Mouse (Mus musculus) testis, adult 2 months (tissue): ENCODE data around the gene Nom1. TPM values are rescaled to one million over a fixed set of nuclear protein-coding genes. Genes with fewer than 3 reads are reported as not detected.
"Not testable (repeated sequence)": the region's sequence is repeated elsewhere in the genome, so short reads cannot be mapped to it uniquely, and the experiment has no call there.

Source experiments
- H3K27ac ChIP-seq: fragments of 200-500 bp; 2 replicates; pipeline ENCODE4 v1.5.1; 2012; ENCODE audit warnings: low read depth, low read length; ENCODE audit not compliant: control insufficient read depth, insufficient read depth
- H3K27me3 ChIP-seq: fragments of 200-500 bp; 2 replicates; pipeline ENCODE4 v1.6.1; 2012; ENCODE audit warnings: mild to moderate bottlenecking, low read length, moderate library complexity; ENCODE audit not compliant: control insufficient read depth, insufficient read depth
- H3K36me3 ChIP-seq: fragments of 200-500 bp; 2 replicates; pipeline ENCODE4 v1.6.1; 2012; ENCODE audit warnings: mild to moderate bottlenecking, low read length; ENCODE audit not compliant: control insufficient read depth, insufficient read depth
- H3K4me1 ChIP-seq: fragments of 200-500 bp; 2 replicates; pipeline ENCODE4 v1.6.1; 2012; ENCODE audit warnings: low read length; ENCODE audit not compliant: control insufficient read depth, insufficient read depth
- H3K4me3 ChIP-seq: fragments of 200-500 bp; 2 replicates; pipeline ENCODE4 v1.5.1; 2012; ENCODE audit warnings: low read depth, mild to moderate bottlenecking, low read length, moderate library complexity, mixed read lengths; ENCODE audit not compliant: control insufficient read depth
- CTCF ChIP-seq: fragments of 200-500 bp; IDR thresholded peaks from 2 replicates; pipeline ENCODE4 v1.5.1; 2012; ENCODE audit warnings: low read depth, mild to moderate bottlenecking, inconsistent platforms, low read length, moderate library complexity; ENCODE audit not compliant: control insufficient read depth, insufficient read depth, insufficient replicate concordance
- POLR2A ChIP-seq: fragments of 200-500 bp; IDR thresholded peaks from 2 replicates; pipeline ENCODE4 v1.6.1; 2012; ENCODE audit warnings: low read depth, mild to moderate bottlenecking, inconsistent platforms, low read length, moderate library complexity; ENCODE audit not compliant: control insufficient read depth
- polyA plus RNA-seq: library from polyadenylated mRNA; depleted of rRNA; stranded (reverse); fragments of >200 nt; gene quantifications from 2 replicates; pipeline ENCODE4 v1.2.3, GENCODE M21; 2012; rRNA removed

Gene Nom1
- 7.7 and 8.5 TPM in 2 replicates for polyA plus RNA-seq

DNA sequence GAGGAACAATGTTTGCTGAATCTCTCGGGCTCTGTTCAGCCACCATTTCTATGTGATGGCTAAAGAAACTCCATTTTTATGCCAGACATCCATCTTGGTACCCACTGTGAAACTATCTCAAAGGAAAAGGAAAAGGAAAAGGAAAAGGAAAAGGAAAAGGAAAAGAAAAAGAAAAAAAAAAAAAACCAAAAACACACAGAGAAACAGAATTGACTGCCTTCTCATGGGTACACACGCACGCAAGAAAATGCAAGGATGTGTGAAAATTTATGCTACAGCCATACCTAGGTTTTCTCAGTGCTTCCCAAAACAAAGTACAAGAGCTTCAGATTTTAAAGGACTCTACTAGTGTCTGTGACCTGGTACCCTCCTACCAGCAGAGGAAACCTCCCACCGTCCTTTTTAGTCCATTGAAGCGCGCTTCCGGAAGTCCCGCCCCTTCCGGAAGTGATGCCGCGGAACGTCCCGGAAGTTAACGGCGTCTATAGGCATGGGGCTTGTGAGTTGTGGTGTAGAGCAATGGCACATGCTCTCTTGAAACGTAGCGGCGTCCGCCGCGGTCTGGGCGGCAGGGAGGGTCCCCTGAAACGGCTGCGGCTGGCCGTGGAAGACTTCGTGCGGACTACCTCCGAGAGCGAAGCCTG is at the start of gene Nom1:
Gene Nom1 (plus strand): TSS at position 437 of the 644 bp plus-strand sequence.
- H3K27me3 ChIP-seq: no peaks in the 10 kb centered on the region
- H3K4me3 ChIP-seq: peak within 1 kb of the TSS; percentile 96
- no peaks in the 10 kb centered on the region; the same call in 1 of the 2 replicates for H3K36me3 ChIP-seq
- peak; percentile 84 for TF ChIP-seq POLR2A
- TF ChIP-seq CTCF: no peak
- peaks cover 4% of the 10 kb centered on the region; the same call in 1 of the 2 replicates for H3K4me1 ChIP-seq
- H3K27ac ChIP-seq: peak within 1 kb of the TSS; percentile 86

- no peak overlapping the region for H3K4me3 ChIP-seq
- H3K36me3 ChIP-seq: no peaks in the 10 kb centered on the region
- H3K27me3 ChIP-seq: no peaks in the 10 kb centered on the region
- no peak overlapping the region for H3K27ac ChIP-seq
- no peak for TF ChIP-seq POLR2A
- TF ChIP-seq CTCF: no peak
- H3K4me1 ChIP-seq: no peaks in the 10 kb centered on the region
Measured at GRCm38 (mm10) chr5:29387591-29387990, 46.9 kb upstream of the Nom1 start.

DNA sequence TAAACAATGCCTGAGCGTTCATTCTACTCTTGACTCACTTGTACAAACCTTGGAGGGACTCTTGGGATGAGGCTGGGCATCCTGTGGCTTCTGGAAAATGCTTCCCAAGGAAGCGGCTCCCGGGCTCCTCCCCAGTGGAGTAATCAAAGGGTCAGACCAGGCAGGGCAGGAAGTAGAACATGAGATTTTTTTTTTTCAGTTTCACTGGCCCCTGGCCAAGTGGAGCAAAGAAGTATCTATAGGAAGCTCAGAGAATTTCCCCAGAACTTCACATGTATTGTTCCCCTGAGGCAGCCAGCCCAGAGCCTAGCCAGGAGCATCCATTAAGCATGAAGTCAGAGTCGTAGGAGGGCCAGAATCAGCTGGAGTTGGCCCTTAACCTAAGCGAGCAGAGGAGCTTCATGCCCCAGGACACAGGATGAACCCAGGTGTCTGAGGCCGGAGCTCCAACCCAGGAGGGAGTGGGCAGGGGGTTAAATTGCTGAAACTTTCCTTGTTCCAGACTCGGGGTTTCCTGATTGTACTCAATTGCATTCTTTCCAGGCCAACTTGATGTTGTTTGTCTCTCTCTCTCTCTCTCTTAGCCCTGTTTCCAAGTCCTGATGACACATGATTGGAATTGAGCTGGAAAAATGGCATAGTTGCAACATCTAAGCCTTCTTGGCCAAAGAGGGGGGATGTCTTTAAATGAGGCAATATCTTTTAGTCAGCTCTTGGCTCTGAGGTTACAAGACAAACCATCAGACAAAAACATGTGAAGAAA is 46.1 kb upstream of the Nom1 start:
- no peaks in the 10 kb centered on the region for H3K4me1 ChIP-seq
- H3K27ac ChIP-seq: no peak overlapping the region
- H3K27me3 ChIP-seq: no peaks in the 10 kb centered on the region
- H3K36me3 ChIP-seq: no peaks in the 10 kb centered on the region
- TF ChIP-seq CTCF (no peak), POLR2A (no peak)
- no peak overlapping the region for H3K4me3 ChIP-seq

DNA sequence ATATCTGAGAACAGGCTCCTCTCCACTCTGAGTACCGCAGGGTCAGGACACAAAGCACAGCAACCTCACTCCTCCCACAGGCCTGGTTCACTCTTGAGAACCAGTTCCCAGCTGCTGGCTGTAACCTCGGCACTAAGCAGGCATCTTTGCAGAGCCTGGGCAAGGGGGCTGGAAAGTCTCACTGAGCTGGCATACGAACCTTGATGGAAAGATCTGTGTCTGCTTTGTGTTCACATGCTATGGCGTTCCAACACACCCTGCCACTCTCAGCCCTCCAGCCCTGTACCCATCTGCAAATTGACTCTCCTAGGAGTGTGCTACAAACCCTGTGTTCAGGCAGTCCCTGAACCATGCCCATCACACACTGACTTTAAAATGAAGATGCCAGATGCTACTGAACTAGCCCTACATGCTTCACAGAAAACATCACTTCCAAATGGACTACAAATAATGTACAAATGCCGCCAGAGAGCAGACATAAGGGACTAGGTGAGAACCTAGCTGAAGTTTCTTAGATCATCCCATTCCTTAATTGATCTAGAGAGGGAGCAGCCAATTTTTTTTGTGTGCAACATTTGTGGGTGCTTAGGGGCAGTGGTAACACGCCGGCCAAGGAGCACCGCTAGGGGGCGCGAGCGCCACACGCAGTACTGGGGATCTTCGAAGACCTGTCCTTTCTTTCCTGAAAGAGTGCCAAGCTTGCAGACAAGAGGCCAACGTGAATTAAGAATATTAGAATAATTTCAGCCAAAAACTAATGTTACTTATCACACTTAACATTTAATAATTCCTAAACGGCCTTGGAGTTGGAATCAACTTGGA is 45.3 kb upstream of the Nom1 start:
- H3K27ac ChIP-seq: no peak overlapping the region
- no peak overlapping the region for H3K4me3 ChIP-seq
- H3K4me1 ChIP-seq: no peaks in the 10 kb centered on the region
- H3K27me3 ChIP-seq: no peaks in the 10 kb centered on the region
- H3K36me3 ChIP-seq: no peaks in the 10 kb centered on the region
- TF ChIP-seq CTCF (peak; percentile 87), POLR2A (no peak)

- H3K4me3 ChIP-seq: no peak overlapping the region
- TF ChIP-seq CTCF: no peak
- no peak overlapping the region for H3K27ac ChIP-seq
- H3K36me3 ChIP-seq: no peaks in the 10 kb centered on the region
- H3K27me3 ChIP-seq: no peaks in the 10 kb centered on the region
- no peaks in the 10 kb centered on the region for H3K4me1 ChIP-seq
Measured at GRCm38 (mm10) chr5:29398427-29398826, 36.0 kb upstream of the Nom1 start.

- Histone ChIP-seq H3K36me3 (no peaks in the 10 kb centered on the region), H3K4me1 (no peaks in the 10 kb centered on the region), H3K27ac (no peak overlapping the region), H3K27me3 (no peaks in the 10 kb centered on the region), H3K4me3 (no peak overlapping the region)
- TF ChIP-seq CTCF: no peak
- TF ChIP-seq POLR2A: no peak
Measured at GRCm38 (mm10) chr5:29410854-29411253, 23.6 kb upstream of the Nom1 start.

GRCm38 (mm10) chr5:29413041-29413440 is 21.4 kb upstream of the Nom1 start:
- Histone ChIP-seq H3K36me3 (no peaks in the 10 kb centered on the region), H3K4me3 (no peak overlapping the region), H3K27ac (no peak overlapping the region), H3K27me3 (no peaks in the 10 kb centered on the region), H3K4me1 (no peaks in the 10 kb centered on the region)
- TF ChIP-seq POLR2A (no peak), CTCF (no peak)

DNA sequence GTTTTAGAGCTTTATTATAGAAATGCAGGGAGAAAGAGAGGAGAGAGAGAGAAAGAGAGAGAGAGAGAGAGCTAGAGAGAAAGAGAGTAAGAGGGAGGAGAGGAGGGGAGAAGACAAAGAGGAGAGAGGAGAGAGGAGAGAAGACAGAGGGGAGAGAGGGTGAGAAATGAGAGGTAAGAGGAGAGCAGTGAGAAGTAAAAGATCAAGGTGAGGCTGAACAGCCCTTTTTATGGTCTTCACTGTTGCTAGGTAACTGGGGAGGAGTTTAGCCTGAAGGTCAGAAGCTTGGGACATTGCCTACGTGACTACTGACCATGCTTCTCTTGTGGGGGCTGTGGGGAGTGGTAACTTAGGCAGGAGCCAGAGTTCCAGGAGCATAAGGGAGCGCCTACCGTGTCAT is 11.1 kb upstream of the Nom1 start:
- not testable (repeated sequence) for H3K4me3 ChIP-seq, H3K27ac ChIP-seq, H3K36me3 ChIP-seq, H3K27me3 ChIP-seq, H3K4me1 ChIP-seq
